Mouse (Mus musculus) embryonic facial prominence, embryonic 10.5 days (tissue): ENCODE data around the gene Nudt4. TPM values are rescaled to one million over a fixed set of nuclear protein-coding genes. Genes with fewer than 3 reads are reported as not detected.

Source experiments
- DNase-seq: peaks from one replicate; pipeline ENCODE4 v3.0.0-alpha.2; 2017; ENCODE audit warnings: low spot score
- H3K27ac ChIP-seq: fragments of 300-500 bp; sonication (generic); replicated peaks from 2 replicates; pipeline ENCODE4 v1.5.1; 2016; ENCODE audit warnings: mild to moderate bottlenecking
- H3K27me3 ChIP-seq: fragments of 300-500 bp; sonication (generic); replicated peaks from 2 replicates; pipeline ENCODE4 v1.6.1; 2016; ENCODE audit warnings: low read depth, mild to moderate bottlenecking; ENCODE audit not compliant: poor library complexity, severe bottlenecking
- H3K36me3 ChIP-seq: fragments of 300-500 bp; sonication (generic); replicated peaks from 2 replicates; pipeline ENCODE4 v1.6.1; 2016; ENCODE audit warnings: mild to moderate bottlenecking, moderate library complexity
- H3K4me1 ChIP-seq: fragments of 300-500 bp; sonication (generic); 2 replicates; pipeline ENCODE4 v1.6.1; 2016
- H3K4me3 ChIP-seq: fragments of 300-500 bp; sonication (generic); 2 replicates; pipeline ENCODE4 v1.5.1; 2016; ENCODE audit warnings: mild to moderate bottlenecking, moderate library complexity
- H3K9me3 ChIP-seq: fragments of 300-500 bp; sonication (generic); 2 replicates; pipeline ENCODE4 v1.6.1; 2016; ENCODE audit warnings: mild to moderate bottlenecking
- WGBS: fragments of 180-500 bp; shearing (Covaris S2); methylation state at CpG from one replicate; pipeline ENCODE4 v1.1.7; 2016; 5-methylcytosine and 5-hydroxymethylcytosine counted together
- polyA plus RNA-seq: library from polyadenylated mRNA; unstranded; fragments of >200 nt; fragmentation: Nextera tagmentation; extraction: Ambion mirVana; gene quantifications from 2 replicates; pipeline ENCODE4 v1.2.1, GENCODE M21; 2016

Nudt4 gene
- polyA plus RNA-seq: 79.4 and 82.9 TPM in 2 replicates

GRCm38 (mm10) chr10:95563851-95564845, at the start of gene Nudt4:
Nudt4 (minus strand) TSS chr10:95564146.
- Histone ChIP-seq H3K27ac (peak within 1 kb of the TSS; percentile 97), H3K36me3 (peaks cover 18% of the 10 kb centered on the region), H3K27me3 (no peaks in the 10 kb centered on the region), H3K9me3 (no peaks in the 10 kb centered on the region), H3K4me3 (peak within 1 kb of the TSS; percentile 92), H3K4me1 (peaks cover 46% of the 10 kb centered on the region)
- 2% methylated on average over 97 of the region's 97 CpGs for WGBS
- DNase-seq: peak; percentile 94

DNA sequence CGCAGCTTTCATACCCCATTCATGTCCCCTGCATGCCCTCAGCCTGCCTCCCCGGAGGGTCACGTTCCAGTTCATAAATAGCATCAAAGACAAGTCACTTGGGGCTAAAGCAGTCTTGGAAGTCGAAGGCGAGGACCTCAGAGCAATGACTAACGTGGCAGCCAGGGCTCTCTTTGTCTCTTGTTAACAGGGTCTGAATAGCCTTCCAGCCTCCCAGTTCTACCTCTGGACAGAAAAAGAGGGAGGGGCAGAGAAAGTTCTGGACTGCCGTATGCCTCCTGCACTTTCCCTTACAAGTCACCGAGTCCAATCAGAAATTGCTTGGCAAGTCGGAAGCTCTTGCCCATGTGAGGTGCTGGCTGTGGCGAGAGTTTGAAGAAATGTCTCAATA, 47.4 kb upstream of the Nudt4 start:
- DNase-seq: peak; percentile 36
- 31% methylated on average over 10 of the region's 10 CpGs for WGBS

GRCm38 (mm10) chr10:95610666-95611330, 46.9 kb upstream of the Nudt4 start:
- WGBS: 33% methylated on average over 16 of the region's 16 CpGs
- Histone ChIP-seq H3K36me3 (no peaks in the 10 kb centered on the region), H3K4me1 (peaks cover 15% of the 10 kb centered on the region), H3K4me3 (0 out of 2 replicates have a peak overlapping the region, but pooled peaks have one; percentile 21), H3K27me3 (0 out of 2 replicates have a peak, but pooled peaks cover 4% of the 10 kb centered on the region), H3K9me3 (no peaks in the 10 kb centered on the region), H3K27ac (peak overlapping the region; percentile 69)
- peak; percentile 28 for DNase-seq

More for the DNA sequence above, 47.4 kb upstream of the Nudt4 start:
- Histone ChIP-seq H3K36me3 (no peaks in the 10 kb centered on the region), H3K27me3 (0 out of 2 replicates have a peak, but pooled peaks cover 4% of the 10 kb centered on the region), H3K4me1 (peaks cover 15% of the 10 kb centered on the region), H3K4me3 (0 out of 2 replicates have a peak overlapping the region, but pooled peaks have one; percentile 21), H3K27ac (peak overlapping the region; percentile 69), H3K9me3 (no peaks in the 10 kb centered on the region)

DNA sequence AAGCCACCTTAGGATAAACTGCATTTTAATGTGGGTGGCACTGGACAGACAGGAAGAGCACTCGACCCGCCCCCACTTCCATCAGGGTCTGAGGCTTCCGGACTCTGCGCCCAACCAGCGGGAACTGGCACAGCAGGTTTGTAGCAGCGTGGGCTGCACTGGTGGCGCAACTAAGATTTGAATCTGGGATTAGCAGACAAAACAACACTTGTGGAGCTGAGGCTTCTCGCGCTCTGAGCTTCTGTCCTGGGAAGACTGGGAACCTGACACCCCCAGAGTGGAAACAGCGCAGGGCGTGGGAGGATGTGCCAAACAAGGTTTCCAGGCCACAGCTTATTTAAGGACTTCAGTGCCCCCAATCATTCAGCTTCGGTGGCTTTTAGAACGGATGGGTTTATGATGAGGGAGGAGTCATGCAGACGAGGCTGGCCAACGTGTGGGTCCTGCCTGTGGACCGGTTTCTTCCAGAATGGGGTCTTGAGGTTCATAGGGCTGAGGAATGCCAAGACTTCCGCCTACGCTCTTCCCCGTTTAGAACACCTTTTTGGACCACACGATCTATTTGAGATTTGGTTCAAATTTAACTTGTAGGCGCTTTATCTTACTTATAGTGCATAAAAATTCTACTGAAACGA, 41.1 kb upstream of the Nudt4 start:
- no peaks in the 10 kb centered on the region for H3K36me3 ChIP-seq
- WGBS: 65% methylated on average over 22 of the region's 22 CpGs
- H3K4me1 ChIP-seq: peaks cover 9% of the 10 kb centered on the region
- H3K27ac ChIP-seq: peak overlapping the region; percentile 70
- no peaks in the 10 kb centered on the region for H3K9me3 ChIP-seq
- H3K4me3 ChIP-seq: no peak overlapping the region
- no peaks in the 10 kb centered on the region for H3K27me3 ChIP-seq
- DNase-seq: peak; percentile 40

- WGBS: 55% methylated on average over 5 of the region's 5 CpGs
- Histone ChIP-seq H3K36me3 (no peaks in the 10 kb centered on the region), H3K27me3 (peaks cover 26% of the 10 kb centered on the region), H3K9me3 (no peaks in the 10 kb centered on the region), H3K4me1 (peaks cover 18% of the 10 kb centered on the region), H3K4me3 (no peak overlapping the region), H3K27ac (no peak overlapping the region)
- DNase-seq: no peak
Measured at GRCm38 (mm10) chr10:95600527-95600926, 36.6 kb upstream of the Nudt4 start.

- Histone ChIP-seq H3K36me3 (no peaks in the 10 kb centered on the region), H3K4me3 (no peak overlapping the region), H3K4me1 (peaks cover 14% of the 10 kb centered on the region), H3K27ac (no peak overlapping the region), H3K9me3 (no peaks in the 10 kb centered on the region), H3K27me3 (peaks cover 34% of the 10 kb centered on the region)
- 89% methylated on average over 7 of the region's 7 CpGs for WGBS
- DNase-seq: no peak
Measured at GRCm38 (mm10) chr10:95599740-95600139, 35.8 kb upstream of the Nudt4 start.

- DNase-seq: no peak
- WGBS: 68% methylated on average over 15 of the region's 15 CpGs
- H3K4me3 ChIP-seq: no peak overlapping the region
- peaks cover 49% of the 10 kb centered on the region for H3K27me3 ChIP-seq
- peaks cover 17% of the 10 kb centered on the region for H3K4me1 ChIP-seq
- no peaks in the 10 kb centered on the region for H3K9me3 ChIP-seq
- no peak overlapping the region; the same call in 1 of the 2 replicates for H3K27ac ChIP-seq
- no peaks in the 10 kb centered on the region for H3K36me3 ChIP-seq
Measured at GRCm38 (mm10) chr10:95598056-95598587, 34.2 kb upstream of the Nudt4 start.

DNA sequence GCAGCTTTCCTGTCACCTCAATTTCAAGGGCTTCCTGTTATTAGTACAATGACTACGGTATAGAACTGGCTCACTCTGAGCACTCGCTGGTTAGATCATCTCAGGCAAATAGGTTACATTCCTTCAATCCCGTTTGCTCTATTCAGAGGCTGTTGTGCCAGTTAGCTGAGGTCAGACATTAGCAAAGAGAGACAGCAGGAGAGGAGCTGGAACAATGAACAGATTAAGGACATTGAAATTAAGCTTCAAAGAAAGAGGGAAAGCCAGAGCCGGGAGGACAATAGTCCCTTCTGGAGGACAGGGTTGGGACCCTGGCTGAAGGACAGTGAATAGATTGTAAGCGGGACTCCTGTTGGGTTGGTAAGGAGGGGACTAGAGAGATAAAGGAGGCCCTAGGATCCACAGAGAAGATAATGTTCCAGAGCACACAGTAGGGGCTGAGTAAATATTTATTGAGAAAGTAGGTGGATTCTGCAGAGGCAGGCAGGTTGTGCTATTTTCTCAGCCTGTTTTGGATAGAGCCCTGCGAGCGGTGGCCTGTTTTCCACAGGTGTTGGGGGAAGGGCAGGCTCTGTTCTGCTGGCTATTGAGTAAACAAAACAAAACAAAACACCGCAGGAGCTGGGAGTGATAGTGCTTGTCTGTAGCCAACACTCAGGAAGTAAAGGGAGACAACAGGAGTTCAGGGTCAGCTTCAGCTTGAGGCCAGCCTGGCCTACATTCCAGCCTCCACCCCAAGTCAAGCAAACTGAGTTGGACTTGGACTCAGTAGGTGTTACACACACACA, 32.1 kb upstream of the Nudt4 start:
- peaks cover 58% of the 10 kb centered on the region for H3K27me3 ChIP-seq
- 16% methylated on average over 8 of the region's 8 CpGs for WGBS
- DNase-seq: no peak
- peaks cover 17% of the 10 kb centered on the region for H3K4me1 ChIP-seq
- H3K4me3 ChIP-seq: no peak overlapping the region
- H3K36me3 ChIP-seq: no peaks in the 10 kb centered on the region
- H3K27ac ChIP-seq: peak overlapping the region; percentile 26; the same call in 1 of the 2 replicates
- H3K9me3 ChIP-seq: no peaks in the 10 kb centered on the region

DNA sequence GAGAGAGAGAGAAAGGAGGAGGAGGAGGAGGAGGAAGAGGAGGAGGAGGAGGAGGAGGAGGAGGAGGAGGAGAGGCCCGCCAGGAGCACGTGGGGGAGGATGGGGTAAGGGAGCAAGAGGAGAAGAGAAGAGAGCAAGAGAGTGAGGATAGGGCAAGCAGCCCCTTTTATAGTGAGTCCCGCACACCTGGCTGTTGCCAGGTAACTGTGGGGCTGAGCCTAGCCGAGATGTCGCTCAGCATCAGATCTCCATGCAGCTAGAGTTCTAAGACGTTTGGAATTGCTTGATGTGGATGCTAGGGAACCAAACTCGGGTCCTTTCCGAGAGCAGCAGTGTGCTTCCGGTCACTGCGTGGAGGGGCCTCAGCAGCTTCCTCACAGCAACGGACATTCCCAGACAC, 30.5 kb upstream of the Nudt4 start:
- H3K27ac ChIP-seq: no peak overlapping the region
- no peaks in the 10 kb centered on the region for H3K9me3 ChIP-seq
- peaks cover 58% of the 10 kb centered on the region for H3K27me3 ChIP-seq
- no peak overlapping the region for H3K4me3 ChIP-seq
- WGBS: 43% methylated on average over 11 of the region's 11 CpGs
- no peak for DNase-seq
- H3K36me3 ChIP-seq: no peaks in the 10 kb centered on the region
- peaks cover 17% of the 10 kb centered on the region for H3K4me1 ChIP-seq

DNA sequence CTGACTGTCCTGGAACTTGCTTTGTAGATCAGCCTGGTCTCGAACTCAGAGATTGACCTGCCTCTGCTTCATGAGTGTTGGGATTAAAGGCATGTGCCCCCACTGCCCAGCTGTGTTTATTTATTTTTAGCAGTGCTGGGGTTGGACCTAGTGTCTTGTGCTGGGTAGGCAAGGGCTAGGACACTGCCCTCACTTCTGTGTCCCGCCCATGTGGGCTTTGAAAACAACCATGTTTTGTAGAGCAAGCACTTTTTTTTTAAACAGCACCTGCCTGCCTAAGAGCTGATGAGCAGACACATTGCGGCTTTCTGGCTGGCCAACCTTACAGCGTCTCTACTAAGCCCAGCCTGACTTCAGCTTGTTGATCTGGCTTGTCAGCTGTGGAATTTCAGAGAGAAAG, 27.3 kb upstream of the Nudt4 start:
- H3K36me3 ChIP-seq: no peaks in the 10 kb centered on the region
- WGBS: 83% methylated on average over 4 of the region's 4 CpGs
- peaks cover 39% of the 10 kb centered on the region for H3K27me3 ChIP-seq
- H3K27ac ChIP-seq: no peak overlapping the region
- no peak overlapping the region for H3K4me3 ChIP-seq
- DNase-seq: no peak
- H3K4me1 ChIP-seq: peaks cover 14% of the 10 kb centered on the region
- H3K9me3 ChIP-seq: 0 out of 2 replicates have a peak, but pooled peaks cover 3% of the 10 kb centered on the region

DNA sequence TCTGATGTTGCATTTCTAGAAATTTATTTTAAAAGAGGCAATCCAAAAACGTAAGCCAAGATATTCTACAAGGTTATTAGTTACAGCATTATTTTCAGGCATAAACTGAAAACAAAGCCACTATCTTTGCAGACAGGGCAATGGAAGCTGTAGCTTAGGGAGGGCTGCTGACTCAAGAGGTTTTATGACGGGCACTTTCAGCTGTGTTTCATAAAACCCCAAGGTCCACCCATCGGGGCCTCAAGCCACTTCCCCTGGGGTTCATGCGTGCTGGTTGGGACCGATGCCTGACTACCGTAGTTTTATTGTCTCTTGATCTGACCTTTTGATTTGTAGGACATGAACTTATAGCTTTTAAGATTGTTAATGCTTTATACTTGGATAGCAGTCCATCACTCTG, 26.2 kb upstream of the Nudt4 start:
- DNase-seq: no peak
- Histone ChIP-seq H3K36me3 (no peaks in the 10 kb centered on the region), H3K27me3 (peaks cover 29% of the 10 kb centered on the region), H3K27ac (no peak overlapping the region), H3K4me1 (peaks cover 3% of the 10 kb centered on the region), H3K4me3 (no peak overlapping the region), H3K9me3 (0 out of 2 replicates have a peak, but pooled peaks cover 3% of the 10 kb centered on the region)
- WGBS: 91% methylated on average over 6 of the region's 6 CpGs
